Mouse (Mus musculus): ENCODE results near the gene Hoga1. TPM values are rescaled to one million over a fixed set of nuclear protein-coding genes. Genes with fewer than 3 reads are reported as not detected.

The Hoga1 gene
- total RNA-seq (2012; rRNA removed) (not detected in 2 replicates), total RNA-seq (2014; rRNA removed) (not detected in 2 replicates), polyA plus RNA-seq (2012; ENCODE audit: insufficient read length, low read depth) (not detected in 2 replicates)

DNA sequence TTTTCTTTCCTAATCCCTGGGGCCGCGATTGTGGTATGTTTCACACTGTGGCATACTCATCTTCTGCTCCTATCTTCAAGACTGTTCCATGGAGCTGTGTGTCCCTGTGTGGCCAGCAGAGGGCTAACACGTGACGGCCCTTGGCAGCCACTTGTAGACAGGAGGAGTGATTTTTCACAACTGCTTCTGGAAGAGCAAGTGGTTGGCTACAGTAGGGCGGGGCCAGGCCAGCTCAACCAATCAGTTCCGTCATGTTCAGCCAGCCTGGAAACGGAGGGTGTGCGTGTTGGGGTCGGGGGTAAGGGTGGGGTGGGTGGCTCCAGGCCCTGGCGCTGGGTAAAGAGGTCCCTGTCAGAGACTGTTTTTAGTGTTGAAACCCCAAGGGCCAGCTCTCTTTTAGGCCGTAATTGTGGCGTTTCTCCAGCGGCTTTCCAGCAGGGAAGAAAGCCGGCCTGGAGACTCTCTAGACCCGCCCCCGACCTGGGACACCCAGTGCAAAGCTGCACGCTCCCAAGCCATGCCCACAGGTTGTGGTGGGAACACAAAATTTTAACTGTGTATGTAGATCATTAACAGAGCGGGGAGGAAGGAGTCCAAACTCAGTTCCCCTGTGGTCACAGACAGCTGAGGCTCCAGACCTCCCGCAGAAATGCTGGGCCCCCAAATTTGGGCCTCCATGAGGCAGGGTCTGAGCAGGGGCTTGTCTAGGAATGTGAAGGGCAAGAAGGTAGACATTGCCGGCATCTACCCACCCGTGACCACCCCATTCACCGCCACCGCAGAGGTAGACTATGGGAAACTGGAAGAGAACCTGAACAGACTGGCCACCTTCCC is at the start of gene Hoga1:
Hoga1 (plus strand) TSS at position 342 of the 834 bp plus-strand sequence.
- no peak within 1 kb of the TSS for H3K4me2 ChIP-seq (ENCODE audit: insufficient read depth, low read depth, poor library complexity, severe bottlenecking)
- peaks cover 47% of the 10 kb centered on the region for H3K27me3 ChIP-seq (replicated peaks)
- no peaks in the 10 kb centered on the region for H3K4me1 ChIP-seq (ENCODE audit: control insufficient read depth in 1 of 2, insufficient read depth in 2 of 2)
- H3K36me3 ChIP-seq (replicated peaks in 1 of 2; ENCODE audit: control insufficient read depth in 1 of 2, insufficient read depth in 1 of 2, low read length in 1 of 2), result no peaks in the 10 kb centered on the region
- dilution Hi-C loops (cut with MboI; ENCODE audit: extremely low pct_ligation_motif_present, extremely low pct_unique_long_range_greater_than_20kb, low sequenced_read_pairs) (no loop called here), in situ Hi-C loops (cut with MboI; ENCODE audit: low pct_ligation_motif_present, low pct_unique_long_range_greater_than_20kb, low sequenced_read_pairs) (loop anchor here (5.0 kb wide), 1 partner anchor 37 kb away; no protein-coding TSS in a partner anchor)
- H3K79me2 ChIP-seq (replicated peaks; ENCODE audit: control insufficient read depth, extremely low read depth, insufficient read depth, poor library complexity, severe bottlenecking), result no peaks in the 10 kb centered on the region
- H3K27ac ChIP-seq (ENCODE audit: insufficient read depth, low read depth), result no peak within 1 kb of the TSS
- peak; percentile 51 for DNase-seq (ENCODE audit: extremely low read depth)
- H3K9ac ChIP-seq (ENCODE audit: insufficient read depth, low read depth), result no peak within 1 kb of the TSS
- H3K4me3 ChIP-seq (replicated peaks in 1 of 3; ENCODE audit: low read depth in 2 of 3, low read length in 2 of 3, poor library complexity in 1 of 3), result no peak within 1 kb of the TSS
- 0 out of 2 replicates have a peak, but pooled peaks have one; percentile 43 for TF ChIP-seq MYC (IDR thresholded peaks at IDR 0.05; ENCODE audit: low read depth, low read length)
- TF ChIP-seq UBTF (IDR thresholded peaks at IDR 0.05; ENCODE audit: low read depth, low read length), result no peak
- TF ChIP-seq RAD21 (IDR thresholded peaks at IDR 0.05; ENCODE audit: low read depth, low read length), result peak; percentile 35
- peak; percentile 88 for TF ChIP-seq MAX (IDR thresholded peaks at IDR 0.05; ENCODE audit: low read length)
- TF ChIP-seq CTCF (conservative IDR thresholded peaks at IDR 0.05 in 1 of 2, IDR thresholded peaks at IDR 0.05 in 1 of 2; ENCODE audit: low read depth in 2 of 2, low read length in 2 of 2), result peak in 1 of 2 experiments; percentile 73; a peak in 3 of 4 replicates
- TF ChIP-seq USF2 (conservative IDR thresholded peaks at IDR 0.05; ENCODE audit: low read depth, low read length), result peak; percentile 59
- TF ChIP-seq NELFE (IDR thresholded peaks at IDR 0.05; ENCODE audit: low read depth, low read length), result no peak
- TF ChIP-seq ZC3H11A (IDR thresholded peaks at IDR 0.05; ENCODE audit: low read depth, low read length), result no peak
- TF ChIP-seq EP300 (IDR thresholded peaks at IDR 0.05; ENCODE audit: low read length), result no peak
- no peak for TF ChIP-seq ETS1 (conservative IDR thresholded peaks at IDR 0.05; ENCODE audit: low read depth, low read length)
- TF ChIP-seq USF1 (IDR thresholded peaks at IDR 0.05; ENCODE audit: low read depth, low read length), result peak; percentile 64
- TF ChIP-seq BHLHE40 (IDR thresholded peaks at IDR 0.05; ENCODE audit: low read depth, low read length), result peak; percentile 98
- peak; percentile 51 for TF ChIP-seq SMC3 (IDR thresholded peaks at IDR 0.05; ENCODE audit: low read depth, low read length)
- H3K9me3 ChIP-seq (replicated peaks; ENCODE audit: low read length), result peaks cover 5% of the 10 kb centered on the region

DNA sequence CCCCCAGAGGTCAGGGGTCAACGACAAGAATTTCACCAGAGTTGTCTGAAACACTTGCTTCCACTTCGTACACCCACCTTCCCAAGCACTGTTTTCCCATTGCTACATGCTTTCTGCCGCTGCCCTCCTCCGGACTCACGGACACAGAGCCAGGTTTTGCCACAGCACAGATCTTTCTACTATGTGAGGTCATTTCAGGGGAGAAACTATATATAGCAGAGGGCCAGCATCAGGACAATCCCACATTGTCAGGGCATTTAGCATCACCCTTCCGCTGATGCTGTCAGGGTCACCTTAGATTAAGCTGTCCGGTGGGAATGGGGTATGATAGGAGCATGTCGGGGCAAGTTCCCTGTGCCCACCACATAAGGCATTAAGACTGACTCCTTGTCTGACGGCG is 48.3 kb upstream of the Hoga1 start:
- no peaks in the 10 kb centered on the region for H3K27me3 ChIP-seq (replicated peaks)
- H3K9ac ChIP-seq (ENCODE audit: insufficient read depth, low read depth), result no peak overlapping the region
- H3K79me2 ChIP-seq (replicated peaks; ENCODE audit: control insufficient read depth, extremely low read depth, insufficient read depth, poor library complexity, severe bottlenecking), result no peaks in the 10 kb centered on the region
- TF ChIP-seq HCFC1 (IDR thresholded peaks at IDR 0.05; ENCODE audit: low read depth, low read length), result no peak
- no peak for TF ChIP-seq ZMIZ1 (IDR thresholded peaks at IDR 0.05; ENCODE audit: low read depth, low read length)
- TF ChIP-seq BHLHE40 (IDR thresholded peaks at IDR 0.05; ENCODE audit: low read depth, low read length), result no peak
- TF ChIP-seq MYC (IDR thresholded peaks at IDR 0.05; ENCODE audit: low read depth, low read length), result no peak
- H3K4me2 ChIP-seq (ENCODE audit: insufficient read depth, low read depth, poor library complexity, severe bottlenecking), result no peak overlapping the region
- H3K4me3 ChIP-seq (replicated peaks in 1 of 3; ENCODE audit: low read depth in 2 of 3, low read length in 2 of 3, poor library complexity in 1 of 3), result no peak overlapping the region
- dilution Hi-C loops (cut with MboI; ENCODE audit: extremely low pct_ligation_motif_present, extremely low pct_unique_long_range_greater_than_20kb, low sequenced_read_pairs), result no loop called here
- H3K36me3 ChIP-seq (replicated peaks in 1 of 2; ENCODE audit: control insufficient read depth in 1 of 2, insufficient read depth in 1 of 2, low read length in 1 of 2), result no peaks in the 10 kb centered on the region
- no peaks in the 10 kb centered on the region for H3K9me3 ChIP-seq (replicated peaks; ENCODE audit: low read length)
- peaks cover 0 to 11% of the 10 kb centered on the region in 2 experiments; a peak in 1 of 4 replicates for H3K4me1 ChIP-seq (ENCODE audit: control insufficient read depth in 1 of 2, insufficient read depth in 2 of 2)
- in situ Hi-C loops (cut with MboI; ENCODE audit: low pct_ligation_motif_present, low pct_unique_long_range_greater_than_20kb, low sequenced_read_pairs), result no loop called here
- H3K27ac ChIP-seq (ENCODE audit: insufficient read depth, low read depth), result no peak overlapping the region
- DNase-seq (ENCODE audit: extremely low read depth), result no peak
